ENCODE assay signal across 8 mouse cellular contexts in genomic region chr2:133553911-133554285, GRCm38 (mm10). TPM values are rescaled to one million over a fixed set of nuclear protein-coding genes. Genes with fewer than 3 reads are reported as not detected.
A peak's percentile ranks its signal among the peaks of the same experiment; 100 is the strongest.
DNase-seq lines count a peak whose midpoint lies in the region; ATAC-seq and TF ChIP-seq lines count a peak whose summit lies in the region.

No protein-coding gene starts in this region.

- no peak for ATAC-seq in heart, embryonic 12.5 days (ENCODE audit: insufficient number of reproducible peaks, low FRiP score)
- ATAC-seq in hindbrain, embryonic 12.5 days (ENCODE audit: low FRiP score), result no peak
- ATAC-seq in midbrain, embryonic 11.5 days (ENCODE audit: low FRiP score), result no peak
- no peak for ATAC-seq in CD4-positive, CD25-positive, alpha-beta regulatory T cell, adult 4 months

- peaks cover 26% of the 10 kb centered on the region; the same call in 1 of the 2 replicates for H3K27me3 ChIP-seq in heart, embryonic 12.5 days (replicated peaks)
- peaks cover 77% of the 10 kb centered on the region for H3K27me3 ChIP-seq in hindbrain, embryonic 12.5 days
- peaks cover 55% of the 10 kb centered on the region for H3K27me3 ChIP-seq in midbrain, embryonic 11.5 days (ENCODE audit: control insufficient read depth, insufficient read depth, low read length)

- H3K27ac ChIP-seq in heart, embryonic 12.5 days (ENCODE audit: poor library complexity, severe bottlenecking), result no peak overlapping the region
- no peak overlapping the region for H3K27ac ChIP-seq in cortical plate, adult 2 months (ENCODE audit: insufficient read depth, low read length)
- no peak overlapping the region for H3K27ac ChIP-seq in hindbrain, embryonic 12.5 days
- H3K27ac ChIP-seq in midbrain, embryonic 11.5 days (ENCODE audit: low read depth, low read length), result no peak overlapping the region

- peak overlapping the region; percentile 53 for H3K4me3 ChIP-seq in heart, embryonic 12.5 days
- H3K4me3 ChIP-seq in cortical plate, adult 2 months (ENCODE audit: insufficient read depth, low read length), result peak overlapping the region; percentile 79
- H3K4me3 ChIP-seq in hindbrain, embryonic 12.5 days, result peak overlapping the region; percentile 54
- peak overlapping the region; percentile 38 for H3K4me3 ChIP-seq in midbrain, embryonic 11.5 days (ENCODE audit: low read depth, low read length)

- peak overlapping the region; percentile 65 for H3K9ac ChIP-seq in heart, embryonic 12.5 days
- peak overlapping the region; percentile 47 for H3K9ac ChIP-seq in hindbrain, embryonic 12.5 days
- no peak overlapping the region; the same call in 1 of the 2 replicates for H3K9ac ChIP-seq in midbrain, embryonic 11.5 days (ENCODE audit: low read length)

- DNase-seq in heart, adult 8-10 months (ENCODE audit: low spot score), result no peak
- peak; percentile 90 for DNase-seq in midbrain, embryonic 11.5 days (ENCODE audit: low spot score, missing footprints)
- DNase-seq in thymus, postnatal 36 days, result no peak
- no peak for DNase-seq in adipocyte (ENCODE audit: low spot score)

- H3K4me2 ChIP-seq in heart, embryonic 12.5 days, result peak overlapping the region; percentile 75
- H3K4me2 ChIP-seq in hindbrain, embryonic 12.5 days (replicated peaks), result peak overlapping the region; percentile 68
- H3K4me2 ChIP-seq in midbrain, embryonic 11.5 days, result peak overlapping the region; percentile 70

- no peak for TF ChIP-seq POLR2A in cortical plate, adult 2 months (IDR thresholded peaks at IDR 0.05; ENCODE audit: extremely low read depth, insufficient read depth, low read length)

- no peaks in the 10 kb centered on the region for H3K36me3 ChIP-seq in heart, embryonic 12.5 days
- no peaks in the 10 kb centered on the region for H3K36me3 ChIP-seq in hindbrain, embryonic 12.5 days
- H3K36me3 ChIP-seq in midbrain, embryonic 11.5 days (ENCODE audit: control insufficient read depth, insufficient read depth, low read length), result no peaks in the 10 kb centered on the region

- no peak for TF ChIP-seq CTCF in cortical plate, adult 2 months (IDR thresholded peaks at IDR 0.05; ENCODE audit: extremely low read depth, insufficient read depth, low read length)

- 17% methylated on average over 9 of the region's 9 CpGs for WGBS in heart, embryonic 12.5 days
- WGBS in hindbrain, embryonic 12.5 days, result 28% methylated on average over 9 of the region's 9 CpGs
- 28% methylated on average over 9 of the region's 9 CpGs for WGBS in midbrain, embryonic 11.5 days

- peaks cover 13% of the 10 kb centered on the region; the same call in 1 of the 2 replicates for H3K4me1 ChIP-seq in heart, embryonic 12.5 days (replicated peaks)
- H3K4me1 ChIP-seq in cortical plate, adult 2 months (ENCODE audit: control insufficient read depth, insufficient read depth, low read length), result no peaks in the 10 kb centered on the region
- H3K4me1 ChIP-seq in hindbrain, embryonic 12.5 days, result peaks cover 20% of the 10 kb centered on the region
- H3K4me1 ChIP-seq in midbrain, embryonic 11.5 days (ENCODE audit: control insufficient read depth, insufficient read depth, low read length), result peaks cover 9% of the 10 kb centered on the region; the same call in 1 of the 2 replicates

- no peaks in the 10 kb centered on the region for H3K9me3 ChIP-seq in heart, embryonic 12.5 days (replicated peaks)
- no peaks in the 10 kb centered on the region for H3K9me3 ChIP-seq in hindbrain, embryonic 12.5 days (replicated peaks)
- no peaks in the 10 kb centered on the region for H3K9me3 ChIP-seq in midbrain, embryonic 11.5 days (ENCODE audit: control insufficient read depth, low read length)

RNA-seq across cellular contexts. Expression of gene Bmp2, which starts 1.9 kb away (rescaled TPM):
- polyA plus RNA-seq in heart, embryonic 12.5 days (2016; fragmentation: Nextera tagmentation; extraction: Ambion mirVana), result 23.5 and 25.8 TPM in 2 replicates
- 1 to 10 TPM; 1.0 to 1.3 (median 1.2) TPM for total RNA-seq in heart, adult 8-10 months (2022)
- 1.5 and 2.0 TPM in 2 replicates for polyA plus RNA-seq in cortical plate, adult 2 months (2012; rRNA removed)
- 5.1 and 6.8 TPM in 2 replicates for polyA plus RNA-seq in hindbrain, embryonic 12.5 days (2016; fragmentation: Nextera tagmentation; extraction: Ambion mirVana)
- polyA plus RNA-seq in midbrain, embryonic 11.5 days (2014; fragmentation: Nextera tagmentation; extraction: Ambion mirVana), result 1.4 and 1.9 TPM in 2 replicates
- polyA plus RNA-seq in CD4-positive, CD25-positive, alpha-beta regulatory T cell, adult 4 months (2017; shearing (Covaris generic)), result not detected
